Mouse (Mus musculus) frontal cortex, adult (tissue): Measurements from ENCODE around the gene Slc16a8.

Source experiments
- ATAC-seq: cut with Nextera tagmentation; 2 replicates; pipeline ENCODE4 v1.9.2; 2017; ENCODE audit warnings: mild to moderate bottlenecking, moderate library complexity, mixed read lengths; ENCODE audit not compliant: low TSS enrichment

The Slc16a8 gene

DNA sequence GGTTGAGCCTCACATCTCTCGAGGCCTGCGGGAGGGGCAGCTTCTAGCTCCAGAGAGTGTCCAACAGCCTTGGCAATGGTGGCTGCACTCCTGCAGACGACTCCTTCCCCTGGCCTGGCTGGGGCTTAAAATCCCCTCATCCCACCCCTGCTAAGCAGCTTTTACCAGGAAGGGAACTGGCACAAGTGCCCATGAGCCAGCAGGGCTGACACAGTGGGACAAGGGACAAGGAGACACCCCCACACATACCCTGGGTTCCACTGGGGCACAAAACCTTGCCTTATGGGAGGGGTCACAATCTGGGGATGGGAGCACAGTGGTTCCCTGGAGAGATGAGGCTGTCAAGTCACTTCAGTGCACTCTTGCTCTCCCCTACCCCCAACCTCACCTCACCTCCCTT lies at the start of gene Slc16a8:
Slc16a8 (minus strand) TSS at position 101 of the 400 bp plus-strand sequence.
- no peak for ATAC-seq

DNA sequence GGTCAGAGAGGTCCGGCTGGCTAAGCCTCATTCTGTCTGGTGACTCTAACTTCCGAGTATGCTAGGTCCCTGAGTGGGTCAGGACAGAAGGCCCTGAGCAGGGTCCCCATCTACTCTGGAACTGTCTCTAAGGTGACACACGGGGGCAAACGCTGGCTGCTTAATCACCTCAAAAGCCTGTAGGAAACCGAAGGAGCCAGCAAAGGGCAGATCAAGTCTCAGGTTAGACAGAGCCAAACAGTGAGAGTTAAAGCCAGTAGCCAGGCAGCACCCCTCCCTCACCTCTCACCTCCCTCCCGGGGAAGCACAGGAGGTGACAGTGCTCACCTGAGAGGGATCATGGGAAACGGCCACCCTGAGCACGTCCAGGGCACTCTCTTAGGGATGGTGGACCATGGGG lies 49.2 kb upstream of the Slc16a8 start:
- no peak for ATAC-seq

DNA sequence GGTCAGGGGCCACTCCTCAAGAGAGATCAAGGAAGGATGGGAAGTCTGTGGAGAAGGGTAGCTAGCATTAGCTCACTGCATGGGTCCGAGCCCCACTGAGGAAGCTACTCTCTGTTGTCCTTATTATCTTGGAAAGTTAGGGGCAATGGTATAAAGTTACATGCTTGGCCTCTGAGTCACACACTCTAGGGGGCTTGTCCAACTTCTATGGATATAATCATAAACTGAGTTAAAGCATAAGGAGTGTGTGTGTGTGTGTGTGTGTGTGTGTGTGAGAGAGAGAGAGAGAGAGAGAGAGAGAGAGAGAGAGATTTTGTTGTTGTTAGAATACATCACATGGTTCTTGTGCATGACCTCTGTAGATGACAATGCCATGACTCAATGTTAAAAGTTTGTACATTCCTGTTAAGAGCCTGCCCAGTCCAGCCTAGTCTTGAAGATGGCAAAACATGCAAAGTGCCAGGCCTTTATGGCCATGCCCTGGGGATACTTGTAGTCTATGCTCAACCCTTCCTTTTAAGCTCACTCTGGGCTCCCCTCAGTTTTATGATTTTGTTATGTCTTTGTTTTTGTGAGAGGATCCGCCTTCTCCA lies 45.1 kb upstream of the Slc16a8 start:
- no peak for ATAC-seq

DNA sequence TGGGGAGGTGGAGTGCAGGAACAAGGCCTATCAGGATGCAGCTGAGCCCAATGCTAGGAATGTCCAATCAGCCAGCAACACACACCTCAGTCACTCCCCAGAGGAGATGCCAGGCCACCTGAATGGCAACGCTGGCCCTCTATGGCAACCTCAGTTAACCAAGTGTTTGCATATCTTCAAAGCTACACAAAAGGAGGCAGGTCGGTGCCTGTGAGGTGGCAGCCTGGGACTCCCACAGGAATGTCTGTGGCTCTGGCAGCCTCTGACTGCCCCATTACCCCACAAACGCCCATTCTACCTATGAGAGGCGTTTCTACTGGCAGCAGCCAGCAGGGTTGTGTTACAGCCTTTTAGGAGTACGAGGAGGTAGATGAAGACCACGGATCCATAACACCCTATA lies 44.0 kb upstream of the Slc16a8 start:
- ATAC-seq = no peak

DNA sequence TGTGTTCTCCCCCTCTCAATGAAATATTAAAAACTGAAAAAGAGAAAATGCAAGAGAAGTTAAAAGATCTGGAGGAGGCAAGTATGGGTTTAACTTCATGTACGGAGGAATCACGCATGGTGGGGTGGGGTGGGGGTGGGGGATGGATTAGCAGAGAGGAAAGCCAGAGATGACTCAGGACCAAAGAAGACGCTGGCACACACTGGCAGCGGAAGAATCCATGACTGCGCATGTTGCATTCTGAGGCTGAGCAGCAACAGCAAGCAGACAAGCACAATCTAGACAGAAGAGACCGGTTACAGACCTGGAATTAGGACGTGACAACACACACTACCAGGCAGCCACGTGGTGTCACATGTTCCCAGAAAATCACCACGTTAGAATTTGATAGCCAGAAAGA lies 38.2 kb upstream of the Slc16a8 start:
- peak; percentile 57; the same call in 1 of the 2 replicates for ATAC-seq

DNA sequence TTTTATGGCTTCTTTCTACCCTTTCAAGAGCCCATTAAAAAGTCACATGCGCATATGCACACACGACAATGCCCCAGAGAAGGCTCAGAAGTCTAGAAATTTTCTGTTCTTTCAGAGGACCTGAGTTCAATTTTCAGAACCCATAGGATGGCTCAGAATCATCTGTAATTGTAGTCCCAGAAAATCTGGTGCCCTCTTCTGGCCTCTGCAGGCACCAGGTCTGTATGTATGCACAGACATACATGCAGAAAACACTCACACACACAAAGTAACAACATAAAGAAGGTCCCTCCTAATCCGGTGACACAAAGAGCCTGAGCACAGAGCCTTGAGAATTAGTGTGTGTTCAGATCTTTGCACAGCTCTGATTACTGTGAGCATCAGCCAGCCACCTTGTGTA lies 35.8 kb upstream of the Slc16a8 start:
- no peak for ATAC-seq

DNA sequence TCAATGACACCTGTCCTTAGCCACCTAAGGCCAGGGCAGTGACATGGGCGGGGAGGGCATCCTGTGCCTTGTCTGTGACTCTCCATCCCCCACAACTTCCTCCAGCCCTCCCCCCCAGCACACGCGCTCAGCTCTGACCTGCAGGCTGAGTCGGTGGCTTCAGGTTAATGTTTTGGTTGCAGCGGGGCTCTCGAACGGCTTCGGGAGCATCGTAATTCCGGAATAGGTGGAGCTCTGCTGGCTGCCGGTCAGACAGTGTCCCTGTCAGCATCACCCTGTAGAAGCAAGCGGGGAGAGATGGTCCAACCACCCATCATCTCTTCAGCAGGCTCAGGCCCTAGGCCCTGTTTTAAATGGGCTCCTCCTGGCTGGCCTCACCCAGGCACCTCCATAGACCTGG lies 34.9 kb upstream of the Slc16a8 start:
- ATAC-seq = no peak

DNA sequence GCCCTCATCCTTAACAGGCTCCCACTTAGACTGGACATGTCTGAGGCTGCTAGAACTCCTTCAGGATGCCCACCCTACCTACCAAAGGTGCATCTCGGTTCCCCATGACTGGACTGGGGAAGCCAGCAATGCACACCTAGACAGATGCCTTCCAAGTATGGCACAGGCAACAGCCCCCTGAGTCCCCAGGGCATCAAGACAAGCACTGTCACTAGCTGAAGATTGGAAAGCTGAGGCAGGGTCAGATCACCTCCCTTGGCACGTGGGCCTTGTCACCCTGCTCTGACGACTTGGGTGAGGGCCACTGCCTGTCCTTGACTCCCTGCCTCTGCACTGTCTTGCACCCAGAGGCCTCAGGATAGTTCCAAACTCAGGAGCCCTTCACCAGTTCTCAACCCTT lies 33.8 kb upstream of the Slc16a8 start:
- no peak for ATAC-seq

DNA sequence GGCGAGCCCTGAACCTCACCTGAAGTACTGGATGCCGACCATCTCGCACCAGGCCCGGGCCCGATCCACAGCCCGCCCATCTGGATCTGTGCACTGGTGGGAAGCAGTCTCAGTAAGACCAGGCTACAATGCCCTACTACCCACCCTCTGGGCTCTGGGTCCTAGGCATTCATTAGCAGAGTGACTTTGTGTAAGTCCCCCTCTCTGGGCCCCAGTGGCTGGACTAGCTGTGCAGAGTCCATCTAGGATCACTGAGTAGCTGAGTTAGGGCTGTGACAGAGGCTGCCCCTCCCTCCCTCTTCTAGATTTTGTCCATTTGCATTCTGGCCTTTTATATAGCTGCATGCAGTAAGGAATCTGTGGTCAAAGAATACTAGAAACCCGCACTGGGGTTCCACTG lies 32.5 kb upstream of the Slc16a8 start:
- ATAC-seq = no peak

DNA sequence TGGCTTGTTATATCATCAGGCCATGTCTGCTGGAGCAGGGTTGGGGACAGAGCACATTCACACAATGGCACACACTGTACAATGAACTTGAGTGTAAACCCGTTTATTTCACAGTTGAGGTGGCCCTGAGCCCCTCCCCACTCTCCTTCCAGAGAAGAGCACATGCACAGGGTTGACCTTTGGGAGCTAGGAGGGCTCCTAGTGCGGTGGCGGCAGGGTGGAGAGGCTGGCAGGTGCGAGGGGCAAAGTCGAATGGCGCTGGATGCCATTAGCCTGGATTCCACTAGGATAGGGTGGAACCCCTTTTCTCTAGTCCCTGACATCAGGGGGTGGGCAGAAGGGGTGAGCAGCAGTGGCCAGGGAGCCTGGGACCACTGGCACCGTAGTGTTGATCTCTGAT lies 31.6 kb upstream of the Slc16a8 start:
- no peak for ATAC-seq

DNA sequence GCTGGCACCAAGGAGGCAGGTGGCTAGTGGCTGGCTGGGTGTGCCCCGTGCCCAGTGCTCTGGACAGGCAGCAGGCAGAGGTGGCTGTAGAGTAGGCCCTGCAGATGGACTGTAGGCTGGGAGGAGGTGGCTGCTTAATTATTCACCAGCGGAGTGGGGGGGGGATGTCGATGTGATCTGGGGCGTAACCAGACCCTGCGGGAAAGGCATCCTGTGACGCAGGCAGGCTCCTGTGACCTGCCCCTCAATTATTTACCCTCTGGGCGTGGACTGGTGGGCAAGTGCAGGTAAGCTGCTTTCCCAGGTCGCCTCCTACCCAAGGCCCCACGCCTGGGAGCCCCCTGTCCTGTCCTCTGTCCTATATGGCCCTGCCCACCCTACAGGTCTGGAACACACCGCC lies 30.8 kb upstream of the Slc16a8 start, which contains the start of gene Baiap2l2:
Baiap2l2 (minus strand) TSS at position 139 of the 400 bp plus-strand sequence.
- ATAC-seq = no peak

DNA sequence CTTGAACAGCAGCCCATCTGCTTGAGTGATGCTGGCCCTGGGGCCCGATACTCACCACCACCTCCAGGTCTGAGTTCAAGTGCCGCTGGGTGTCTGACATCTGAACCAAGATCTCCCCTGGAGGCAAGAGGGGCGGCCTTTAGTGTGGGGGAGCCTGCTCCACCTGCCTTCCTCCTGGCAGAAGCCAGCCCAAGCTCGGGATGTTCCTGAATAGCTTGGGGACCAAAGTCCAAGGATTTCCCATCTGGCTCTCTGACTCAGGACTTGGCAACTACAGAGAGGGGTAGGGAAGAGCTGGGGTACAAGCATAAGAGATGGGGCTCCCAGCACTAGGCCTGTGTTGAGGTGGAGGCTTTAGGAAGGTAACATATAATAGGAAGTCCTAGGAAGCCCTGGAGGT lies 28.8 kb upstream of the Slc16a8 start:
- ATAC-seq = no peak

DNA sequence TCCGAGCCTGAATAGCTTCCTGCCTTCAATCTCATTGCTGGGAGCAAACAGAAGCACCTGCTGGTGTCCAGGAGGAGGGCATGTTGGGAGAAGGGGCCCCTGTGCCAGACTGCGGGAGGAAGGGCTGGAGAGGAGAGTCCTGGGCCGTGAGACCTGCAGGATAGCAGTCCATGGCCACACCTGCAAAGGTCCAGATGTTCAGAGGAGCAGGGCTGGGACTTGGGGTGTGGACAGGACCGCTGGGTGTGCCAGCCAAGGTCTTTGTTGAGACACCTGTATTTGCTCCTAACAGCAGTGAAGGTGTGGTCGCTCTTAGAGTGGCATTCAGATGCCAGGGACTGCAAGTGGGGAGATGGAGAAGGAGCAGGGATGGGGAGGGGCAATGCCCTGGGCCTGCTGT lies 27.9 kb upstream of the Slc16a8 start:
- ATAC-seq = no peak

DNA sequence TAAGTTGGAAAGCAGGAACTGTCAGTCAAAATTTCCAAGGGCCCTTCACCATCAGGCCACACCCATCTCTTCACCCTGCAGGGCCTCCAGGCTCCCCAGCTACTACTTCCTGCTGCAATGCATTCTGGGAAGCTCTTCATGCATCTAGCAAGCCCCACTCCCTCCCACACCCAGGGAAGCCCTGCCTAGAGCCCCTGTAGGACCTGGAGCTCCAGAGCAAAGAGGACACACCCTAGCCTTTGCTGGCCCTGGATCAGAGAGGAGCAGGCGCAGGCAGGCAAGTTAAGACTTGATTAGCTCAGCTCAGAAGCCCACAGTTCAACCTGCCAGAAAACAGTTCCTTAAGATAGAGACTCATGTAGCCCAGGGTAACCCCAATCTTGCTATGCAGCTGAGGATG lies 26.8 kb upstream of the Slc16a8 start:
- no peak for ATAC-seq

DNA sequence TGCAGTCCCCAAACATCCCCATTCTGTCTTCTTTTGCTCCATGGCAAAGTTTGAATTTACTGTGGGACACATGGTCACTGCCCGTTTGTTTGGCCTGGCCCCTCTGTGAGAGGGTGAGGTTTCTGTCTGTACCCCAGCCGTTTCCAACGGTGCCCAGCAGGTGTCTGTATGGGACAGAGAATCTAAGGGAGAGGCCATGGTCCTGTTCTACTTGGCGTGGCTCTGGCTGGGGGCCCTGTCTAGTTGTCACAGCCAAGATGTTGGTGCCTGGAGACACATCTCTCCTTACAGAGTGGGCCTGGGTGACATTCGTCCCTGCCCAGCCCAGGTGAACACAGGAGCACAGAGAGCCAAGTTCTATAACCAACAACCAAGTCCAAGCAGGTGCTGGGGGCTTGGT lies 26.3 kb upstream of the Slc16a8 start:
- ATAC-seq = no peak

DNA sequence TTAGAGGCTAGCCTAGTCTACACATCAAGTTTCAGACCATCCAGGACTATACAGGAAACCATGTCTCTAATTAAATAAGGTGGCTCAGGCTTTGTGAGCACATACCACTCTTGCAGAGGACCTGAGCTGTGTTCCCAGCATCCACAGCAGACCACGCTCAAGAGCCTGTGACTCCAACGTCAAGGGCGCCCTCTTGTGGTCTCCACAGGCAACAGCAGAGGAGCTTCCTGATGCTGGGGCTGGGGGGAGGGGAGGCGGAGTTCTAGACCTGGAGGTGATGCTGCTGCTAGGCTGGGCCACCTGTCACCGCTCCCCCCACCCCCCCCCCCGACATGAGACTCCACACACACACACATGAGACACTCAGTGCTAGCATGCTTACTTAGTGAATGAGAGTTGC lies 25.6 kb upstream of the Slc16a8 start:
- ATAC-seq = no peak

DNA sequence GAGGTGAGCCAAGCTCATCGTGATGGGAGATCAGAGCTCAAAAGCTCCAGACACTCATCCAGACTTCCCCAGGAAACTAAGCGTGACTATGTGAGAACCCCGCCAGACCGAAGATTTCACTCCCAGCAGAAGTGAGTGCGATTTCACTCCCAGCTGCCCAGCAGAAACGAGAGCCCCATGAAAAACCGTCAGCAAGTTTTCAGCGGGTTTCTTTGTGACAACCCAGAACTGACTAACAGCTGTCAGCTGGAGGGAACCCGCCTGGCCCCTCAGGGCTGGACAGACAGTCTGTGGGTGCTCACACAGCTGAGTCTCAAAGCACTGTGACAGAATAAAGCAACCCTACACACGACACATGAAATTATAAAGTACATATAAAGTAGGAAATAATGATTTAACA lies 23.2 kb upstream of the Slc16a8 start:
- no peak for ATAC-seq

DNA sequence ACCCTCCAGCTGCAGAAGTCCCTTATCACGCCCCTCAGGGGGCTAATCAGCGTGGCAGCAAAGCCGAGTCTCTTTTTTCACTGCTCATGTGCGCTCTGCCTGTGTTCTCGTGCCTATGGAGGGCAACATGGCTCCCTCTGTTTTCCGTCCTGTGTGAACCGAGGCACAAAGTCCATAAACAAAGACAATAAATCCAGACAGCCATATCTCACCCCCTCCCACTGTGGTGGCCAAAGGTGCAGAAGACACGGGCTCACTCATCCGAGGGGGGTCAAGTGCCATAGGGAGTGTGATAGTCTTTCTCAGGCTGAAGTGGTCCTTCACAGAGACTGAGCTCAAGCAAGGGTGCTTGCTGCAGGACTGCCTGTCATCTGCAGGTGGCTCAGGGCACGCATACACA lies 18.5 kb upstream of the Slc16a8 start:
- ATAC-seq = no peak

DNA sequence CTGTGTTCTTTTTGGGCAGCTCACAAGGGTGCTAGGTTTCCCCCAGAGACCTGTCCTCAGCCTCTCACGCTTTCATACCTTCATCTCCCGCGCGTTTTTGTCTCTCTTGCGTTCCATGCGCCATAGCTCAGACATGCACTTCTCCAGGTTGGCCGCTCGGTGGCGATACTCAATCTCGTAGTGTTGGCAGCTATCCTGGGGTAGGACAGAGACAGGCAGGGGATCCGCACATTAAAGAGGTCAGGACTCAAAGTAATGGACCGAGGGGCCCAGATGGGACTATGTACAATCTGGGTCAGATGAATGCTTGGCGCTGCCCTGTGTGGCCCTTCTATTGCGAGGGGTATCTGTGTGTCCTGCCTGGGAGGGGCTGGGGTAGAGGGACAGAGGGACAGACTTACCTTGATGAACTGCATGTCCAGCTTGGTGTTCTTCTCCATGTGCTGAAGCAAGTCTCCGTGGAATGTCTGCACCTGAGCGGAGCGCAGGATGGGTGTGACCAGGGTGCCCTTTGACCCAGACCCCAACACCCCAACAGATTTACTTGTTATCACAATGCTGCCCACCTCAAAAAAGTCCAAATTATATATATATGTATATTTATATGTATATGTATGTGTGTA lies 16.7 kb upstream of the Slc16a8 start:
- ATAC-seq = peak; percentile 47; the same call in 1 of the 2 replicates

DNA sequence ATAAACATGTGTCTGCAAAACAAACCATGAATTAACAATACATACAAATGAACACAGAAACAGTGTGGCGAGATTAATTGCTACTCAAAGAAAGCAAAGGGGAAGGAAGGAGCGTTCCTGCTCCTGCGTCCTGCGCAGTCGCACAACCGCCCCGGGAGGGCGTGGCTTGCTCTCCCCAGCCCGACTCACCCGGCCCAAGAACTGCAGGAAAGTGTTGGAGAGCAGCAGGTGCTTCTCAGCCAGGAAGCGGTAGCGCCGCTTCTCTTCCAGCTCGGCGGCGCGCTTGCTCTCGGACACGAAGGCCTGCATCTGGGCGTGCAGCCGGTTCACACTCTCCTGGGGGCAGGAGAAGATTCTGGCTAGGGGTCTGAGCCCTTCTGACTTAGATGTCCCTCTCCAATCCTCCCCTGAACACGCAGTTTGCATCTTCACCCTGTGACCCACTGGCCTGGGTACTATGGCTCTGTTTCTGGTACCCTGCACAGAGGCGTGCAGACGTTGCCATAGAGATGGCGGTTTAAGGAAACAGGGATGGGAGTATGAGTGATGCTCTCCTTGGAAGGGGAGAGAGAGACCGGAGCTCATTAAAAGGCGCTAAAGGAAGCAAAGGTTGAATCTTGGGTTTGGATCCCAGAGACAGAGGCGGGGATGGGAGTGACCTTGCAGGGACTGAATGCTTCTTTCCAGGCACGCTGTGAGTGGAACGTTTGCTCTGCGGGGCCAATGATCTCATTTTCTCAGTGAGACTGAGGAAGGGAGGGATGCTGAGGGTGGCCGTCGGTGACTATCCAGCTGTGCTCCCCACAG lies 16.0 kb upstream of the Slc16a8 start:
- ATAC-seq = peak; percentile 69; the same call in 1 of the 2 replicates

DNA sequence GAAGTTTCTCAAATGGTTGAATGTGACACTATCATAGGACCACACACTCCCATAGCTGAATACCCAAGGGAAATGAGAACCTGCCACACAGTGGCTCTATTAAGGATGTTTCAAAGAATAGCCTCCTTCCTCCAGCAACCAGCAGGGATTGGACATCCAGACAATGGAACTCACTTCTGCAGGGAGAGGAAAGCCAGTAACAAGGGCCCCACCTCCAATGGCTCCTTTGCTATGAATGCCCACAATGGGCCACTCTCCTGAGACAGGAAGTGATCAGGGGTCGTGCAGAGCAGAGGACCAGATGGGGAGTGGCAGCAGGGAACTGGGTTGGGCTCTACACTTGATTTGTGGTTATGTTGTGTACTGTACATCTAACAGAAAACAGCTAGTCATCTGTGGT lies 14.0 kb upstream of the Slc16a8 start:
- no peak for ATAC-seq

DNA sequence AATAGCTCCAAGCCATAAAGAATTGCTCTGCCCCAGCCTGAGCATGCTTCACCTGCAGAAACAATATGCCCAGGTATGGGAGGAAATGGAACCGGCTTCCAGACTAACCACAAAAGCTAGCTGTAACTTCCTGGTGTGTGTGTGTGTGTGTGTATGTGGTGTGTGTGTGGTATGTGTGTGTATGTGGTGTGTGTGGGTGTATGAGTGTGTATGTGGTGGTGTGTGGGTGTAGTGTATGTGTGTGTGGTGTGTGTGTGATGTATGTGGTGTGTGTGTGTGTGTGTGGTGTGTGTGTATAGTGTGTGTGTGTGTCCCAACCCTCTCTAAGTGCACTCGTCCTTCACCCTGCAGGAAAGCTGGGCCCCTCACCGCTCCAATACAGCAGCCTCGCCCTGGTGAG lies 10.8 kb upstream of the Slc16a8 start:
- no peak for ATAC-seq

DNA sequence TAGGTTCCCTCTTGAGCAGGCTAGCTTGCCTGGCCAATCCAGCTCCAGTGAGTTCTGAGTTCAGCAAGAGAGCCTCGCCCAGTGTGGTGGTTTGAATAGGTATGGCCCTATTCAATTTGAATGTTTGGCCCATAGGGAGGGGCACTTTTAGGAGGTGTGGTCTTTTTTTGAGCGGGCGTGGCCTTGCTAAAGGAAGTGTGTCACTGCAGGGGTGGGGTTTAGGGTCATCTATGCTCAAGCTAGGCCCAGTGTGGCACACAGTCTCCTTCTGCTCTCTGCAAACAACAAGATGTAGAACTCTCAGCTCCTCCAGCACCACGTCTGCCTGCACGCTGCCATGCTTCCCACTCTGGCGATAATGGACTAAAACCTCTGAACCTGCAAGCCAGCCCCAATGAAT lies 9.2 kb upstream of the Slc16a8 start:
- ATAC-seq = no peak
